Mouse (Mus musculus) left cerebral cortex, adult 6 months (tissue): ENCODE results near the gene Bpifa1. TPM values are rescaled to one million over a fixed set of nuclear protein-coding genes. Genes with fewer than 3 reads are reported as not detected.

Source experiments
- long read RNA-seq, 2 experiments: library from polyadenylated mRNA; unstranded; transcript quantifications; one replicate each; pipeline ENCODE4 v2.0.0; 2019 to 2020
- polyA plus RNA-seq: library from polyadenylated mRNA; unstranded; fragments of <200 nt; fragmentation: Nextera tagmentation; gene quantifications from 2 replicates; pipeline ENCODE4 v1.2.3, GENCODE M21; 2021

Gene Bpifa1
- not detected in 2 replicates for polyA plus RNA-seq
- long read RNA-seq, experiment 1, partial matches to known transcripts = 0 of 1 reads
- long read RNA-seq, experiment 1, other reads (novel, unspliced or antisense) = 0 of 1 reads
- long read RNA-seq, experiment 2 = 0 reads

GRCm38 (mm10) chr2:154142580-154142979 lies at the start of gene Bpifa1:
Bpifa1 (plus strand) TSS chr2:154142880.

GRCm38 (mm10) chr2:154130120-154130519 lies 12.6 kb upstream of the Bpifa1 start, which contains the start of gene Bpifa3:
Bpifa3 (plus strand) TSS chr2:154130336.

DNA sequence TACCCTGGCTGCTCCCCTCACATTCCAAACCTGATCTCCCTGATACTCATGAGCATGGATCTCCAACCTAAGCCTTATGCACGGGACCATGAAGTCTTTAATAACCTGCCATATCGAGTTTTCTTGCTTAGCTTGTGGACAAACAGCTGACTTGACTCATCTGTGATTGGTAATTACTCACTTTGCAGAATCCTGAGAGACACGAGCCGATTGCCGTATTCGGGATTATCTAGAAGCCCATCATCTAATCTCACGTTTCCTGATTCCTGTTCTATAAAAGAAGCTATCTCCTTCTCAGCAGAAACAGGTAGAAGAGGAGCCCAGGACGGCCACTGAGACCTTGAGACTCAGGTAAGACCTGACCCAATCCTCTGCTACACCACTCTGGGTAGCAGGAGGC lies 19.6 kb downstream of the Bpifa1 start, which contains the start of gene Bpifa5:
Gene Bpifa5, plus strand, starts transcription at position 301 of the 400 bp plus-strand sequence.

GRCm38 (mm10) chr2:154190546-154191258 lies 48.0 kb downstream of the Bpifa1 start, which contains the start of gene Bpifb1:
Bpifb1 (plus strand) TSS chr2:154190818.

Other genes starting within 250 kb of the Bpifa1 start
- not detected in 2 replicates for gene Bpifb6, start 242.5 kb upstream of the Bpifa1 start, polyA plus RNA-seq
- gene Bpifb3, start 224.7 kb upstream of the Bpifa1 start, polyA plus RNA-seq = 0.18 TPM in 1 of 2 replicates, not detected in the other
- 0.10 and 0.17 TPM in 2 replicates for gene Bpifb4, start 204.7 kb upstream of the Bpifa1 start, polyA plus RNA-seq
- gene Bpifa6, start 167.9 kb upstream of the Bpifa1 start, polyA plus RNA-seq = not detected in 2 replicates
- gene Bpifa2, start 134.6 kb upstream of the Bpifa1 start, polyA plus RNA-seq = not detected in 2 replicates
- gene Bpifa3, start 12.5 kb upstream of the Bpifa1 start, polyA plus RNA-seq = not detected in 2 replicates
- not detected in 2 replicates for gene Bpifa5, start 19.7 kb downstream of the Bpifa1 start, polyA plus RNA-seq
- gene Bpifb1, start 47.9 kb downstream of the Bpifa1 start, polyA plus RNA-seq = 0.09 and 0.44 TPM in 2 replicates
- 0.06 TPM in 1 of 2 replicates, not detected in the other for gene Bpifb5, start 80.9 kb downstream of the Bpifa1 start, polyA plus RNA-seq
- not detected in 2 replicates for gene Bpifb9a, start 115.0 kb downstream of the Bpifa1 start, polyA plus RNA-seq
- gene Bpifb9b, start 164.3 kb downstream of the Bpifa1 start, polyA plus RNA-seq = not detected in 2 replicates
- gene Cdk5rap1, start 230.1 kb downstream of the Bpifa1 start, polyA plus RNA-seq = 5.6 and 7.2 TPM in 2 replicates